Mouse (Mus musculus) cortical plate, adult 2 months (tissue): ENCODE results near the gene Esd.

ENCODE experiments used
- CTCF ChIP-seq: fragments of 200-500 bp; IDR thresholded peaks from 2 replicates; pipeline ENCODE4 v1.5.1; 2011; ENCODE audit warnings: mild to moderate bottlenecking, control low read depth, low read length; ENCODE audit not compliant: insufficient read depth; ENCODE audit errors: extremely low read depth
- POLR2A ChIP-seq: fragments of 200-500 bp; IDR thresholded peaks from 2 replicates; pipeline ENCODE4 v1.6.1; 2011; ENCODE audit warnings: mild to moderate bottlenecking, low read length, control low read depth; ENCODE audit not compliant: insufficient read depth; ENCODE audit errors: extremely low read depth

GRCm38 (mm10) chr14:74699241-74699640 is 32.9 kb upstream of the Esd start:
- TF ChIP-seq CTCF (no peak), POLR2A (no peak)
